Mouse (Mus musculus): ENCODE measurements around the gene Gm28048. TPM values are rescaled to one million over a fixed set of nuclear protein-coding genes. Genes with fewer than 3 reads are reported as not detected.

The Gm28048 gene
- polyA plus RNA-seq, 1 experiment from 2014 or later = 7.5 TPM

GRCm38 (mm10) chr11:22906453-22906865 lies 75.4 kb downstream of the Gm28048 start:
- H3K4me1 ChIP-seq = no peaks in the 10 kb centered on the region
- no peak overlapping the region for H3K4me3 ChIP-seq
- no peak overlapping the region for H3K9ac ChIP-seq
- no peak overlapping the region for H3K4me2 ChIP-seq (replicated peaks)
- H3K36me3 ChIP-seq = no peaks in the 10 kb centered on the region
- ATAC-seq (ENCODE audit: insufficient number of reproducible peaks, insufficient read depth, low FRiP score, low TSS enrichment) = no peak
- no peaks in the 10 kb centered on the region for H3K9me3 ChIP-seq
- no peak overlapping the region for H3K27ac ChIP-seq
- no peaks in the 10 kb centered on the region for H3K27me3 ChIP-seq

GRCm38 (mm10) chr11:22902923-22903322 lies 79.0 kb downstream of the Gm28048 start:
- no peaks in the 10 kb centered on the region for H3K27me3 ChIP-seq
- H3K27ac ChIP-seq = no peak overlapping the region
- ATAC-seq (ENCODE audit: insufficient number of reproducible peaks, insufficient read depth, low FRiP score, low TSS enrichment) = no peak
- no peak overlapping the region for H3K4me2 ChIP-seq (replicated peaks)
- H3K4me3 ChIP-seq = no peak overlapping the region
- WGBS = 72% methylated on average over 2 of the region's 2 CpGs
- no peak overlapping the region for H3K9ac ChIP-seq
- H3K4me1 ChIP-seq = no peaks in the 10 kb centered on the region
- no peaks in the 10 kb centered on the region for H3K9me3 ChIP-seq
- H3K36me3 ChIP-seq = peaks cover 9% of the 10 kb centered on the region; the same call in 1 of the 2 replicates

GRCm38 (mm10) chr11:22900041-22900440 lies 81.8 kb downstream of the Gm28048 start:
- Histone ChIP-seq H3K4me2 (replicated peaks) (no peak overlapping the region), H3K4me3 (no peak overlapping the region), H3K9ac (no peak overlapping the region), H3K9me3 (no peaks in the 10 kb centered on the region), H3K27me3 (no peaks in the 10 kb centered on the region), H3K4me1 (no peaks in the 10 kb centered on the region), H3K36me3 (peaks cover 9% of the 10 kb centered on the region; the same call in 1 of the 2 replicates), H3K27ac (no peak overlapping the region)
- no peak for ATAC-seq (ENCODE audit: insufficient number of reproducible peaks, insufficient read depth, low FRiP score, low TSS enrichment)
- 83% methylated on average over 3 of the region's 3 CpGs for WGBS

- no peaks in the 10 kb centered on the region for H3K4me1 ChIP-seq
- H3K9me3 ChIP-seq = no peaks in the 10 kb centered on the region
- 90% methylated on average over 4 of the region's 4 CpGs for WGBS
- H3K27ac ChIP-seq = no peak overlapping the region
- H3K4me3 ChIP-seq = no peak overlapping the region
- peaks cover 9% of the 10 kb centered on the region; the same call in 1 of the 2 replicates for H3K36me3 ChIP-seq
- ATAC-seq (ENCODE audit: insufficient number of reproducible peaks, insufficient read depth, low FRiP score, low TSS enrichment) = no peak
- H3K4me2 ChIP-seq (replicated peaks) = no peak overlapping the region
- H3K9ac ChIP-seq = no peak overlapping the region
- H3K27me3 ChIP-seq = no peaks in the 10 kb centered on the region
Measured at GRCm38 (mm10) chr11:22897642-22898041, 84.2 kb downstream of the Gm28048 start.

GRCm38 (mm10) chr11:22897127-22897526 lies 84.8 kb downstream of the Gm28048 start:
- no peak overlapping the region for H3K4me3 ChIP-seq
- H3K9me3 ChIP-seq = no peaks in the 10 kb centered on the region
- H3K27me3 ChIP-seq = no peaks in the 10 kb centered on the region
- no peak overlapping the region for H3K27ac ChIP-seq
- H3K4me1 ChIP-seq = no peaks in the 10 kb centered on the region
- H3K9ac ChIP-seq = no peak overlapping the region
- peaks cover 9% of the 10 kb centered on the region; the same call in 1 of the 2 replicates for H3K36me3 ChIP-seq
- ATAC-seq (ENCODE audit: insufficient number of reproducible peaks, insufficient read depth, low FRiP score, low TSS enrichment) = no peak
- no peak overlapping the region for H3K4me2 ChIP-seq (replicated peaks)
- WGBS = 91% methylated on average over 4 of the region's 4 CpGs

GRCm38 (mm10) chr11:22893075-22893474 lies 88.8 kb downstream of the Gm28048 start:
- H3K4me3 ChIP-seq = no peak overlapping the region
- H3K4me2 ChIP-seq (replicated peaks) = no peak overlapping the region
- no peak overlapping the region for H3K27ac ChIP-seq
- no peaks in the 10 kb centered on the region for H3K4me1 ChIP-seq
- no peak overlapping the region for H3K9ac ChIP-seq
- no peaks in the 10 kb centered on the region for H3K36me3 ChIP-seq
- no peaks in the 10 kb centered on the region for H3K9me3 ChIP-seq
- ATAC-seq (ENCODE audit: insufficient number of reproducible peaks, insufficient read depth, low FRiP score, low TSS enrichment) = no peak
- 61% methylated on average over 3 of the region's 3 CpGs for WGBS
- no peaks in the 10 kb centered on the region for H3K27me3 ChIP-seq

- Histone ChIP-seq H3K27me3 (no peaks in the 10 kb centered on the region), H3K4me1 (no peaks in the 10 kb centered on the region), H3K27ac (no peak overlapping the region), H3K4me2 (replicated peaks) (no peak overlapping the region), H3K9ac (no peak overlapping the region), H3K36me3 (no peaks in the 10 kb centered on the region), H3K4me3 (no peak overlapping the region), H3K9me3 (no peaks in the 10 kb centered on the region)
- no peak for ATAC-seq (ENCODE audit: insufficient number of reproducible peaks, insufficient read depth, low FRiP score, low TSS enrichment)
- 66% methylated on average over 6 of the region's 6 CpGs for WGBS
Measured at GRCm38 (mm10) chr11:22892466-22892865, 89.4 kb downstream of the Gm28048 start.

- no peak overlapping the region for H3K4me2 ChIP-seq (replicated peaks)
- H3K9ac ChIP-seq = no peak overlapping the region
- no peak overlapping the region for H3K27ac ChIP-seq
- no peak overlapping the region for H3K4me3 ChIP-seq
- no peaks in the 10 kb centered on the region for H3K4me1 ChIP-seq
- 89% methylated on average over 7 of the region's 7 CpGs for WGBS
- ATAC-seq (ENCODE audit: insufficient number of reproducible peaks, insufficient read depth, low FRiP score, low TSS enrichment) = no peak
- H3K27me3 ChIP-seq = no peaks in the 10 kb centered on the region
- no peaks in the 10 kb centered on the region for H3K36me3 ChIP-seq
- H3K9me3 ChIP-seq = no peaks in the 10 kb centered on the region
Measured at GRCm38 (mm10) chr11:22891876-22892275, 90.0 kb downstream of the Gm28048 start.

GRCm38 (mm10) chr11:22891242-22891641 lies 90.6 kb downstream of the Gm28048 start:
- ATAC-seq (ENCODE audit: insufficient number of reproducible peaks, insufficient read depth, low FRiP score, low TSS enrichment) = no peak
- H3K9me3 ChIP-seq = no peaks in the 10 kb centered on the region

GRCm38 (mm10) chr11:22889224-22889623 lies 92.7 kb downstream of the Gm28048 start:
- no peaks in the 10 kb centered on the region for H3K36me3 ChIP-seq
- H3K4me1 ChIP-seq = no peaks in the 10 kb centered on the region
- no peak overlapping the region for H3K4me3 ChIP-seq
- no peak for ATAC-seq (ENCODE audit: insufficient number of reproducible peaks, insufficient read depth, low FRiP score, low TSS enrichment)
- H3K9ac ChIP-seq = no peak overlapping the region
- no peak overlapping the region for H3K27ac ChIP-seq
- 95% methylated on average over 3 of the region's 3 CpGs for WGBS
- H3K4me2 ChIP-seq (replicated peaks) = no peak overlapping the region
- H3K9me3 ChIP-seq = no peaks in the 10 kb centered on the region
- no peaks in the 10 kb centered on the region for H3K27me3 ChIP-seq

More at GRCm38 (mm10) chr11:22891242-22891641, 90.6 kb downstream of the Gm28048 start:
- no peaks in the 10 kb centered on the region for H3K36me3 ChIP-seq
- no peak overlapping the region for H3K9ac ChIP-seq
- 70% methylated on average over 9 of the region's 9 CpGs for WGBS
- no peak overlapping the region for H3K27ac ChIP-seq
- no peak overlapping the region for H3K4me2 ChIP-seq (replicated peaks)
- H3K4me1 ChIP-seq = no peaks in the 10 kb centered on the region
- no peak overlapping the region for H3K4me3 ChIP-seq
- no peaks in the 10 kb centered on the region for H3K27me3 ChIP-seq

GRCm38 (mm10) chr11:22886991-22887390 lies 94.9 kb downstream of the Gm28048 start:
- Histone ChIP-seq H3K4me3 (no peak overlapping the region), H3K4me2 (replicated peaks) (no peak overlapping the region), H3K9me3 (no peaks in the 10 kb centered on the region), H3K36me3 (no peaks in the 10 kb centered on the region), H3K4me1 (no peaks in the 10 kb centered on the region), H3K9ac (no peak overlapping the region), H3K27ac (no peak overlapping the region), H3K27me3 (no peaks in the 10 kb centered on the region)
- WGBS = 87% methylated on average over 4 of the region's 4 CpGs
- ATAC-seq (ENCODE audit: insufficient number of reproducible peaks, insufficient read depth, low FRiP score, low TSS enrichment) = no peak

- H3K36me3 ChIP-seq = no peaks in the 10 kb centered on the region
- no peaks in the 10 kb centered on the region for H3K4me1 ChIP-seq
- no peaks in the 10 kb centered on the region for H3K27me3 ChIP-seq
- WGBS = 93% methylated on average over 1 of the region's 1 CpGs
- no peak overlapping the region for H3K4me2 ChIP-seq (replicated peaks)
- H3K4me3 ChIP-seq = no peak overlapping the region
- H3K27ac ChIP-seq = no peak overlapping the region
- no peak overlapping the region for H3K9ac ChIP-seq
- ATAC-seq (ENCODE audit: insufficient number of reproducible peaks, insufficient read depth, low FRiP score, low TSS enrichment) = no peak
- H3K9me3 ChIP-seq = no peaks in the 10 kb centered on the region
Measured at GRCm38 (mm10) chr11:22885350-22885749, 96.5 kb downstream of the Gm28048 start.

- no peak overlapping the region for H3K27ac ChIP-seq
- H3K4me2 ChIP-seq (replicated peaks) = no peak overlapping the region
- H3K4me3 ChIP-seq = no peak overlapping the region
- 74% methylated on average over 2 of the region's 2 CpGs for WGBS
- no peaks in the 10 kb centered on the region for H3K27me3 ChIP-seq
- H3K4me1 ChIP-seq = no peaks in the 10 kb centered on the region
- H3K36me3 ChIP-seq = no peaks in the 10 kb centered on the region
- no peak for ATAC-seq (ENCODE audit: insufficient number of reproducible peaks, insufficient read depth, low FRiP score, low TSS enrichment)
- no peak overlapping the region for H3K9ac ChIP-seq
- no peaks in the 10 kb centered on the region for H3K9me3 ChIP-seq
Measured at GRCm38 (mm10) chr11:22883676-22884075, 98.2 kb downstream of the Gm28048 start.

Data from embryonic facial prominence, embryonic 12.5 days (tissue).